Mouse (Mus musculus) kidney, embryonic 14.5 days (tissue): ENCODE data around the gene Ceacam16. TPM values are rescaled to one million over a fixed set of nuclear protein-coding genes. Genes with fewer than 3 reads are reported as not detected.

ENCODE experiments used
- ATAC-seq: fragments of 200-750 bp; cut with Nextera tagmentation; 2 replicates; pipeline ENCODE4 v1.8.0; 2017; ENCODE audit warnings: moderate number of reproducible peaks, mild to moderate bottlenecking, moderate TSS enrichment, moderate library complexity; ENCODE audit not compliant: low FRiP score, low TSS enrichment
- H3K27ac ChIP-seq: fragments of 300-500 bp; sonication (generic); 2 replicates; pipeline ENCODE4 v1.5.1; 2014; ENCODE audit warnings: low read depth, mild to moderate bottlenecking, low read length, moderate library complexity, mixed read lengths
- H3K27me3 ChIP-seq: fragments of 300-500 bp; sonication (generic); 2 replicates; pipeline ENCODE4 v1.6.1; 2014; ENCODE audit warnings: mild to moderate bottlenecking, low read length; ENCODE audit not compliant: control insufficient read depth, insufficient read depth
- H3K36me3 ChIP-seq: fragments of 300-500 bp; sonication (generic); 2 replicates; pipeline ENCODE4 v1.6.1; 2014; ENCODE audit warnings: low read length, mixed read lengths; ENCODE audit not compliant: control insufficient read depth, insufficient read depth
- H3K4me1 ChIP-seq: fragments of 300-500 bp; sonication (generic); 2 replicates; pipeline ENCODE4 v1.6.1; 2014; ENCODE audit warnings: low read length, mixed read lengths; ENCODE audit not compliant: control insufficient read depth, insufficient read depth
- H3K4me2 ChIP-seq: fragments of 300-500 bp; sonication (generic); replicated peaks from 2 replicates; pipeline ENCODE4 v1.6.1; 2014; ENCODE audit warnings: low read depth, mild to moderate bottlenecking, low read length
- H3K4me3 ChIP-seq: fragments of 300-500 bp; sonication (generic); 2 replicates; pipeline ENCODE4 v1.5.1; 2014; ENCODE audit warnings: mild to moderate bottlenecking, low read length
- H3K9ac ChIP-seq: fragments of 300-500 bp; sonication (generic); 2 replicates; pipeline ENCODE4 v1.6.1; 2014; ENCODE audit warnings: low read depth, mild to moderate bottlenecking, low read length, moderate library complexity
- H3K9me3 ChIP-seq: fragments of 300-500 bp; sonication (generic); 2 replicates; pipeline ENCODE4 v1.6.1; 2016; ENCODE audit warnings: low read length; ENCODE audit not compliant: control insufficient read depth
- WGBS: fragments of 180-500 bp; shearing (Covaris S2); extraction: QIAGEN DNeasy Blood & Tissue Kit; methylation state at CpG from one replicate; pipeline ENCODE4 v1.1.7; 2014; 5-methylcytosine and 5-hydroxymethylcytosine counted together
- polyA plus RNA-seq: library from polyadenylated mRNA; unstranded; fragments of >200 nt; fragmentation: Nextera tagmentation; extraction: Ambion mirVana; gene quantifications from 2 replicates; pipeline ENCODE4 v1.2.1, GENCODE M21; 2014

The Ceacam16 gene
- polyA plus RNA-seq, 1 experiment from 2014 or later: not detected

DNA sequence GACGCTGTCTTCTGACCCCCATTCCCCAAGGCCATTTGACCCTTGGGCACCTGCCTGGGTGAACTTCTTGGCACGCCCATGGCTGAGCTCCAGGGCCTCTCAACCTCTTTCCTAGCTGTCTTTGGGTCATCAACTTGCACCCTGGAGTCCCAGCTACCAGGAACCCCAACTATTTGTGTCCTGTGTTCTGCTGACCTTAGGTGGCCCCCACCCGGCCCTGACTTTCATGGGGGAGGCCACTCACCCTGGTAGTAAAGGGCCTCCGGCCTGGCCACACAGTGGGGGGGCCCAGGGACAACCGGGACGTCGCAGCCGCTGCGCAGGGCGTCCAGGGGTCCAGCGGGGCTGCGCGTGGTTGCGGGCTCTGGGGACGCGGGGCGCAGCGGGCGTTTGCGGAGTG, 38.9 kb downstream of the Ceacam16 start:
- H3K4me3 ChIP-seq: peak overlapping the region; percentile 52
- 8% methylated on average over 20 of the region's 20 CpGs for WGBS
- no peaks in the 10 kb centered on the region for H3K9me3 ChIP-seq
- peaks cover 34% of the 10 kb centered on the region for H3K4me1 ChIP-seq
- H3K36me3 ChIP-seq: no peaks in the 10 kb centered on the region
- no peak overlapping the region for H3K27ac ChIP-seq
- peak overlapping the region; percentile 70 for H3K9ac ChIP-seq
- H3K4me2 ChIP-seq: peak overlapping the region; percentile 89
- peaks cover 18% of the 10 kb centered on the region for H3K27me3 ChIP-seq
- no peak for ATAC-seq

DNA sequence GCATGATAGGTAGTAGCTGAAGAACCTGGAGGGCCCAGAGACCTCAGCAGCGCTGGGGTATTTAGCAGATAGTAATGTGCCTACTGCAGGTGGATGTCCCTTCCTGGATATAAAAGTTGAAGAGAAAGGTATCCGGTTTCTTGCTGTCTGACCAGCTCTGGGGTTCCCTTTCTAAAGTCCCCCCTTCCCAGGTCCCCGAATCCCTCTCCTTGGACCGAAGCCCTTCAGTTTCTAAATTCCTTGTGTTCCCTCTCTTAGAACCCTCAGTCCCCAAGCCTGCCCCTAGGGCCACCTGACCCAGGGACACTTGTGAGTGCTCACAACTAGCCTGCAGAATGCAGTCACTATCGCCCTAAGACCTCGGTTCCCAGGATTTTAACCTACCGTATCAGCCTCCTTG, 39.5 kb downstream of the Ceacam16 start:
- peak overlapping the region; percentile 52; the same call in 1 of the 2 replicates for H3K4me3 ChIP-seq
- peaks cover 39% of the 10 kb centered on the region for H3K4me1 ChIP-seq
- no peak for ATAC-seq
- no peak overlapping the region for H3K4me2 ChIP-seq
- 50% methylated on average over 7 of the region's 7 CpGs for WGBS
- H3K9me3 ChIP-seq: no peaks in the 10 kb centered on the region
- no peak overlapping the region for H3K9ac ChIP-seq
- no peak overlapping the region for H3K27ac ChIP-seq
- no peaks in the 10 kb centered on the region for H3K36me3 ChIP-seq
- peaks cover 18% of the 10 kb centered on the region for H3K27me3 ChIP-seq

DNA sequence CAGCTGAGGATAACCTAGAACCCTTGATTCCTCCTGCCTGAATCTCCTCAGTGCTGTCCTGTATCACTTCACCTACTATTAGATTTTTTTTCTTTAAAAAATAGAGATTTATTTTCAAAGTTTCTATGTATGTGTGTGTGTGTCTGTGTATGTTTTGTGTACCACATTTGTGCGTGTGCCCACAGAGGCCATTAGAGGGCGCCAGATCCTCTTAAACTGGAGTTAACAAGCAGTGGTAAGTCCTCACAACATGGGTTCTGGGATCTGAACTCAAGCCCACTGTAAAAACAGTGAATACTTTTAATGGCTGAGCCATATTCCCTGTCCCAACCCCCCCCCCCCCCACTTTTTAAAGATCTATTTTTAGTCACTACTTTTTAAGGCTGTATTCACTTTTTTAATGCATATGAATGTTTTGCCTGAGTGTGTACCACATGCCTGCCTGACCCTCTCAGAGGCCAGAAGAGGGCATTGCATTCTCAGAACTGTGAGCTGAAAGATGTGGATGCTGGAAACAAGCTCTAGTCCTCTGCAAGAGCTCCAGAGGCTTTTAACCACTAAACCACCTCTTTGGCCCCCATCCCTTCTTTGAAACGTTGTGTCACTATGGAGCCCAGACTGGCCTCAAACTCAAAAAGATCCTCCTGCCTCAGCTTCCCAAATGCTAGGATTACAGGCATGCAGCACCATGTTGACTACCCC, 40.6 kb downstream of the Ceacam16 start:
- WGBS: 71% methylated on average over 3 of the region's 3 CpGs
- Histone ChIP-seq H3K27ac (no peak overlapping the region), H3K27me3 (peaks cover 18% of the 10 kb centered on the region), H3K4me2 (no peak overlapping the region), H3K36me3 (no peaks in the 10 kb centered on the region), H3K9ac (no peak overlapping the region), H3K4me3 (no peak overlapping the region), H3K9me3 (no peaks in the 10 kb centered on the region), H3K4me1 (peaks cover 41% of the 10 kb centered on the region)
- ATAC-seq: no peak

DNA sequence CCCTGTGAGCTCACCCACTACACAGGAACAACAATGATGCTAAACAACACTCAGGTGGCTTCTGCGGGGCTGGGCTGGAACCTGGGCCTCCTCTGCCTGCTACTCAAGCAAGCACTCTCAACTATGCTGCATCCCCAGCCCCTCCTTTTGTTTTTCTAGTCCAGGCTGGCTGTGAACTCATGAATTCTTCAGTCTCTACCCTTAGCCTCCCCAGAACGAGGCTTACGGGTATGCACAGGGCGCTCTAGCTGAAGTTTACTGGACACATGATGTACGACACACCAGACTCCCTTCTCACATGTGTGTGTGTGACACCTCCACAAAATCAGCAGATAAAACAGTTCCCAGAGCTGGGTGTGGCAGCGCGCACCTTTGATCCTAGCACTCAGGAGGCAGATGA, 42.2 kb downstream of the Ceacam16 start:
- no peak for ATAC-seq
- Histone ChIP-seq H3K4me3 (no peak overlapping the region), H3K9me3 (no peaks in the 10 kb centered on the region), H3K27me3 (peaks cover 18% of the 10 kb centered on the region), H3K36me3 (no peaks in the 10 kb centered on the region), H3K9ac (no peak overlapping the region), H3K27ac (no peak overlapping the region), H3K4me1 (peaks cover 34% of the 10 kb centered on the region), H3K4me2 (no peak overlapping the region)
- WGBS: 79% methylated on average over 7 of the region's 7 CpGs

DNA sequence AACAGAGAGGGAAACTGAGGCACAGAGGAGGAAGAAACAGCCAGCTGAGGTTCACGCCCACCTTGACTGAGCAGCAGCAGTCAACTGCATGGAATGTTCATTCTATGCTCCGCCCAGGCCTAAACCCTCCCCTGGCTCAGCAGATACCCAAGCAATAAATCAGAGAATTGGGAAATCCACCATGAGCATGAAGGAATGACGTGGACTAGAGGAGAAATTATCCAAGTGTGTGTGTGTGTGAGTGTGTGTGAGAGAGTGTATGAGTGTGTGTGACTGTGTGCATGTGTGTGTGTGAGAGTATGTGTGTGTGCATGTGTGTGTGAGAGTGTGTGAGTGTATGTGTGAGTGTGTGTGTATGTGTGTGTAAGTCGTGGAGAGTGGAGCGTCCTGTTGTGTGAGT, 42.7 kb downstream of the Ceacam16 start:
- Histone ChIP-seq H3K9ac (no peak overlapping the region), H3K4me3 (no peak overlapping the region), H3K27me3 (peaks cover 18% of the 10 kb centered on the region), H3K4me1 (peaks cover 29% of the 10 kb centered on the region), H3K9me3 (no peaks in the 10 kb centered on the region), H3K27ac (no peak overlapping the region), H3K36me3 (no peaks in the 10 kb centered on the region), H3K4me2 (no peak overlapping the region)
- no peak for ATAC-seq
- 66% methylated on average over 5 of the region's 5 CpGs for WGBS

DNA sequence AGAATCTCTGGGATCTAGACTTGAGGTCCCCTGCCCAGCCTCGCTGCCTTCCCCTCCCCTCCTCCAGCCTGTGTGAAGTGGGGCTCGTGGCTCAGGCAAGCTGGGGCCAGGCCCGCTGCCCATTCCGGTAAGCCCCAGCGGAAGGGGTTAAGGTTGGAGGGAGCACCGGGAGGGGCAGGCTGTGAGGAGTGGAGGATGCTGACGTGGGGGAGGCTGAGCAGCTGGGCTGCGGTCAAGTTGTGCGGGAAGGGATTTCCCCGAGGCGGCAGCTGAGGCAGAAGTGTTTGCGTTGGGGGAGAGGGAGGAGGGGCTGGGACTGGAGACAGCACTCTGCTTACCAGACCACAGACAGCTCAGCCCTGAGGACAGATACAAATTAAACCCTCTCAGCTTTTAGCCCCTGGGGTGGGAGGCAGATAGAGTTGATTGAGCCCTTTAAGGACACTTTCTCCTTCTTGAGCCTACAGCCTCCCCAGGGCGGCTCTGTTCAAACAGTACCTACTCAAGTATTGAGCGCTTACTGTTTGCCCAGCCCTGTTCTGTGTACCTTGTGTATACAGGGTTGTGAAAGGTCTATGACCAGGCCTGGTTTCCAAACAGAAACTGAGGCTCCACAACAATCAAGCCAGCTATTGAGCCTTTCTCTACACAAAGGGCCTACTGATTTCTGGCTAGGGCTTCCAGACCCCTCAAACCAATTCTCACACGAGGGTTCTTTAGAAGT, 43.6 kb downstream of the Ceacam16 start:
- Histone ChIP-seq H3K36me3 (no peaks in the 10 kb centered on the region), H3K4me2 (peak overlapping the region; percentile 47), H3K9ac (peak overlapping the region; percentile 50), H3K27me3 (peaks cover 14% of the 10 kb centered on the region), H3K4me1 (peaks cover 26% of the 10 kb centered on the region), H3K27ac (peak overlapping the region; percentile 73), H3K4me3 (peak overlapping the region; percentile 25; the same call in 1 of the 2 replicates), H3K9me3 (no peaks in the 10 kb centered on the region)
- 11% methylated on average over 15 of the region's 15 CpGs for WGBS
- peak; percentile 70 for ATAC-seq

DNA sequence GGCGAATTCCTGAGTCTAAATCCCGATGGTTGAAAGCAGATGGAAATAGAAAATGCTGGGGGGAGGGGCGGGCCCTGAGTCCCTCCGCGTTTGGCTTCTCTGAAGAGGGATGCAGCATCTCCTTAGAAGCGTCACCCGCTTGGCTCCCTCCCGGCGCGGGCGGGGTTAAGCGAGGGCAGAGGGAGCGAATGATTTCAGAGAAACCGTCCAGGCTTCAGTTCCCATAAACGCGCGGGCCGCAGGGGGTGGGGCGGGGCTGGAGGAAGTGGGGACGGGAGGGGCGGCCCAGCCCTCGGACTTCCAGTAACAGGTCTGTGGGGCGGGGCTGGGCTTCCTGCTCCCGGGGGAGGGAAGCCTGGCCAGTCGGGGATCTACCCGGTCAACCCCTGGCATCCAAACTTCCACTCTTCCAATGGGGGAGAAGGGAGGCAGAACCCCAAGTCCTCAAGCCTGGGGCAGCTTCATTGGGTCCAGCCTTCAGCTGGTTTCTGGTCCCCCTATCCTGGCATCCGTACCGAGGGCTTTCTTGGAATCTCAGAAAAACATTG, 44.8 kb downstream of the Ceacam16 start:
- Histone ChIP-seq H3K4me2 (peak overlapping the region; percentile 47), H3K4me1 (peaks cover 21% of the 10 kb centered on the region), H3K4me3 (peak overlapping the region; percentile 25), H3K9me3 (no peaks in the 10 kb centered on the region), H3K36me3 (no peaks in the 10 kb centered on the region), H3K9ac (peak overlapping the region; percentile 42; the same call in 1 of the 2 replicates), H3K27ac (peak overlapping the region; percentile 62; the same call in 1 of the 2 replicates), H3K27me3 (peaks cover 12% of the 10 kb centered on the region; the same call in 1 of the 2 replicates)
- under 1% methylated on average over 28 of the region's 28 CpGs for WGBS
- ATAC-seq: peak; percentile 67

DNA sequence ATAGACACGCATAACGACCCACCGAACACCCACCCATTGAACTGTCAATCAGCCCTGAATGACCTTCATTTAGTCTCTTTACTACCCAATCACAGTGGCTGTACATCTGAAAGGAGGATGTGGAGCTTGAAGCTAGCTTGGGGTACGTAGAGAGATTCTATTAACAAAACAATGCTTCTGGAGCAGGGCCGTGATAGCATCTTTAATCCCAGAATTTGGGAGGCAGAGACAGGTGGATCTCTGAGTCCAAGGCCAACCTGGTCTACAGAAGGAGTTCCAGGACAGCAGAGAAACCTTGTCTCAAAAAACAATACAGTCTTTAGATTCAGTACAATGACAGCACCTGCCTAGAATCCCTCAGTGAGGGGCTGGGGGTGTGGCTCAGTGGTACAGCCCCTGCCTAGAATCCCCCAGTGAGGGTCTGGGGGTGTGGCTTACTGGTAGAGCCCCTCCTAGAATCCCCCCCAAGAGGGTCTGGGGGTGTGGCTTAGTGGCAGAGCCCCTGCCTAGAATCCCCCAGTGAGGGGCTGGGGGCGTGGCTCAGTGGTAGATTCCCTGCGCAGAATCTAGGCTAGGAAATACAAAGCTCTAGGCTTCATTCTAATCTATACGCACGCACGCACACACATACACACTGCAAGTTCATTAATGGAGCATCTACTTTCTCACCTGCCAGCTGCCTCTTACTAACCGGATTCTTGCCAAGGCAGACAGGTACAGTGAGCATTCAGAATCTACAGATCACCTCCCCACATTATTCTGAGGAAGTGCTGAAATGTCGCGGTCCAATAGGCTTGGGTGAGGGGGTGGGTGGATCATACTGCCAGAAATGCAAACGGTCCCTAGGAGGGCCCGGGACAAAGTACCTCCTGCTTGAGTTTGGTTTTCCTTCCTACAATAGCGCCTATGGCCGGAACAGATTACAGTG, 45.5 kb downstream of the Ceacam16 start:
- 30% methylated on average over 17 of the region's 17 CpGs for WGBS
- no peak overlapping the region for H3K27ac ChIP-seq
- peak overlapping the region; percentile 47 for H3K4me2 ChIP-seq
- ATAC-seq: 0 out of 2 replicates have a peak, but pooled peaks have one; percentile 13
- peaks cover 17% of the 10 kb centered on the region; the same call in 1 of the 2 replicates for H3K27me3 ChIP-seq
- H3K4me1 ChIP-seq: peaks cover 21% of the 10 kb centered on the region
- H3K36me3 ChIP-seq: no peaks in the 10 kb centered on the region
- H3K4me3 ChIP-seq: peak overlapping the region; percentile 25
- peak overlapping the region; percentile 42; the same call in 1 of the 2 replicates for H3K9ac ChIP-seq
- no peaks in the 10 kb centered on the region for H3K9me3 ChIP-seq
